Mouse (Mus musculus) urinary bladder, postnatal 25 days (tissue): Measurements from ENCODE around the gene Hint2.

ENCODE experiments used
- DNase-seq: peaks from one replicate; pipeline ENCODE4 v3.0.0; 2022; ENCODE audit warnings: low spot score

Hint2 gene

GRCm38 (mm10) chr4:43655656-43656338, 469 bp downstream of the Hint2 start:
- no peak for DNase-seq

GRCm38 (mm10) chr4:43653161-43654015, 2.9 kb downstream of the Hint2 start, which contains the start of gene Spag8:
Spag8 (minus strand) TSS chr4:43653594.
- DNase-seq = no peak

GRCm38 (mm10) chr4:43652726-43653125, 3.5 kb downstream of the Hint2 start:
- DNase-seq = no peak

- no peak for DNase-seq
Measured at GRCm38 (mm10) chr4:43649783-43650182, 6.5 kb downstream of the Hint2 start.

GRCm38 (mm10) chr4:43640491-43640890, 15.8 kb downstream of the Hint2 start:
- no peak for DNase-seq

- no peak for DNase-seq
Measured at GRCm38 (mm10) chr4:43640076-43640475, 16.2 kb downstream of the Hint2 start.

GRCm38 (mm10) chr4:43636751-43637150, 19.5 kb downstream of the Hint2 start:
- no peak for DNase-seq

- no peak for DNase-seq
Measured at GRCm38 (mm10) chr4:43634621-43635374, 21.5 kb downstream of the Hint2 start.

GRCm38 (mm10) chr4:43633736-43634135, 22.5 kb downstream of the Hint2 start:
- no peak for DNase-seq

- no peak for DNase-seq
Measured at GRCm38 (mm10) chr4:43633296-43633695, 23.0 kb downstream of the Hint2 start.

GRCm38 (mm10) chr4:43631956-43632920, 24.0 kb downstream of the Hint2 start:
- no peak for DNase-seq

GRCm38 (mm10) chr4:43631046-43631955, 25.0 kb downstream of the Hint2 start, which contains the start of gene Npr2:
Npr2 (plus strand) TSS chr4:43631935.
- no peak for DNase-seq

- DNase-seq = no peak
Measured at GRCm38 (mm10) chr4:43630671-43631045, 25.6 kb downstream of the Hint2 start.

- peak; percentile 66 for DNase-seq
Measured at GRCm38 (mm10) chr4:43630030-43630581, 26.2 kb downstream of the Hint2 start.

GRCm38 (mm10) chr4:43629106-43629817, 27.0 kb downstream of the Hint2 start:
- no peak for DNase-seq

- no peak for DNase-seq
Measured at GRCm38 (mm10) chr4:43620146-43620778, 36.0 kb downstream of the Hint2 start.

- DNase-seq = no peak
Measured at GRCm38 (mm10) chr4:43613060-43613730, 43.1 kb downstream of the Hint2 start.

GRCm38 (mm10) chr4:43612534-43612933, 43.7 kb downstream of the Hint2 start:
- DNase-seq = no peak
